Comparison of ENCODE assay signal across 19 mouse cellular contexts in genomic region chrX:53107127-53107526, GRCm38 (mm10).
"Had no signal": no experiment of that assay in that cellular context is flagged by ENCODE, and none has a peak within 500 bp of the region (broad histone marks: within the 10 kb centered on the region; RNA-seq: fewer than 3 reads in every experiment).

No protein-coding gene starts in this region.

- H3K36me3 ChIP-seq: limb, embryonic 15.5 days; liver, embryonic 12.5 days; lung, embryonic 15.5 days; midbrain, embryonic 10.5 days; midbrain, embryonic 12.5 days; neural tube, embryonic 13.5 days; neural tube, embryonic 15.5 days had no signal

- DNase-seq: midbrain, embryonic 14.5 days; retina, postnatal 1 day; right cerebral cortex, adult 18-20 months; right cerebral cortex, postnatal 25 days; right cerebral cortex, postnatal 4 days; spleen, adult 18-20 months; thymus, adult 18-20 months; thymus, postnatal 14 days; thymus, postnatal 36 days had no signal

- ATAC-seq: liver, embryonic 12.5 days; midbrain, embryonic 16.5 days had no signal

- H3K9ac ChIP-seq: limb, embryonic 15.5 days; liver, embryonic 12.5 days; liver, embryonic 14.5 days; lung, embryonic 15.5 days; midbrain, embryonic 12.5 days; neural tube, embryonic 13.5 days; neural tube, embryonic 15.5 days had no signal

- H3K9me3 ChIP-seq: limb, embryonic 15.5 days; liver, embryonic 12.5 days; lung, embryonic 15.5 days; midbrain, embryonic 10.5 days; midbrain, embryonic 12.5 days; neural tube, embryonic 13.5 days; neural tube, embryonic 15.5 days had no signal

- H3K4me3 ChIP-seq: limb, embryonic 15.5 days; liver, embryonic 12.5 days; lung, embryonic 15.5 days; midbrain, embryonic 10.5 days; midbrain, embryonic 12.5 days; myocyte; neural tube, embryonic 13.5 days; neural tube, embryonic 15.5 days had no signal

- H3K4me2 ChIP-seq: limb, embryonic 15.5 days; liver, embryonic 12.5 days; lung, embryonic 15.5 days; midbrain, embryonic 12.5 days; neural tube, embryonic 13.5 days; neural tube, embryonic 15.5 days had no signal

- H3K27me3 ChIP-seq: limb, embryonic 15.5 days; liver, embryonic 12.5 days; lung, embryonic 15.5 days; midbrain, embryonic 12.5 days; neural tube, embryonic 13.5 days; neural tube, embryonic 15.5 days had no signal

- H3K4me1 ChIP-seq: limb, embryonic 15.5 days; liver, embryonic 12.5 days; lung, embryonic 15.5 days; midbrain, embryonic 10.5 days; midbrain, embryonic 12.5 days; neural tube, embryonic 13.5 days; neural tube, embryonic 15.5 days had no signal

- H3K27ac ChIP-seq: limb, embryonic 15.5 days; liver, embryonic 12.5 days; liver, embryonic 14.5 days; lung, embryonic 15.5 days; midbrain, embryonic 10.5 days; midbrain, embryonic 12.5 days; neural tube, embryonic 13.5 days; neural tube, embryonic 15.5 days had no signal
